Mouse (Mus musculus): ENCODE measurements around the gene Cdsn. TPM values are rescaled to one million over a fixed set of nuclear protein-coding genes. Genes with fewer than 3 reads are reported as not detected.
"Not testable (repeated sequence)": the region's sequence is repeated elsewhere in the genome, so short reads cannot be mapped to it uniquely, and the experiment has no call there.

Gene Cdsn
- polyA plus RNA-seq (2015; fragmentation: Nextera tagmentation; extraction: Ambion mirVana) = 0.06 and 0.11 TPM in 2 replicates

DNA sequence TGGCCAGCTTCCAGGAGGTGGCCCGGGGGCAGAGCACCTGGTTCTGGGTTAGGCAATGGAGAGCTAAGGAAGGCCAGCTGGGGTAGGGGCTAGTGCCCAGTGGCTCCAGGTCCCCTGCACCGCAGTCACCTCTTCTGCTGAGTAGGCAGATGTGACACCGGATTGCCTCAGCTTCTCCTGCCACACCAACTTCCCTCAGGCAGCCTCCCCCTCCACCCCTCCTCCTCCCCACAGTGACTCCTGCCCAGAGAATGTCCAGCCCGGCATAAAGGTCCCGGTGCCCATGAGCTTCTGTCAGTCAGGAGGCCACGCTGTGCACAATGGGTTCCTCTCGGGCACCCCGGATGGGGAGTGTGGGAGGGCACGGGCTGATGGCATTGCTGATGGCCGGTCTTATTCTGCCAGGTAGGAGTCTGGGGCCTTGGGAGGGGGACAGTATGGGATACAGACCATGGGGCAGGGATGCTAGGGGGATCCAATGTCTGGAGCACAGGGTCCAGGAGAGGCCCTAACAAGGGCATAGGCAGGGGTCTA is at the start of gene Cdsn:
Gene Cdsn, plus strand, starts transcription at position 248 of the 534 bp plus-strand sequence.
- no peak for ATAC-seq
- 77% methylated on average over 10 of the region's 10 CpGs for WGBS

DNA sequence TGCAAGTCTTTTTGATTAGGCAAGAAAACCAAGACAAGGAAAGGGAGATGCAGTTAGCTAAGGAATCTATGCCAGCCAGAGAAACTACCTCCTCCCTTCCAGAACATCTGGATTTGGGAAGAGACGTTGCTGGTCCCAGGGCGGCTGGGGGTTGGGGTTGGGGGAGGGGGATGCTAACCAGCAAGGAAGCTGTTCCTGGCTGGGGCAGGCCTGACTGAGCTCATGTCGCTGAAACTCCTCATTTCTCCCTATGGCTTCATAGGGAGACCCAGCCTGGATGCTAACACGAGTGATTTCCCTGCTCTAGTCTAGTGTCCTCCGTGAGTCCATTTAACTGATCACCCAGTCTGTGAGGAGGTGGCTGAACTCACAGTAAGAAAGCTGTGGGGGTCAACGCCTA is 49.7 kb upstream of the Cdsn start:
- Histone ChIP-seq H3K9me3 (no peaks in the 10 kb centered on the region), H3K36me3 (no peaks in the 10 kb centered on the region), H3K27ac (no peak overlapping the region), H3K4me1 (replicated peaks) (peaks cover 9% of the 10 kb centered on the region; the same call in 1 of the 2 replicates), H3K4me2 (replicated peaks) (no peak overlapping the region), H3K9ac (replicated peaks) (no peak overlapping the region), H3K27me3 (peaks cover 41% of the 10 kb centered on the region), H3K4me3 (replicated peaks) (no peak overlapping the region)
- ATAC-seq = no peak
- 3% methylated on average over 6 of the region's 6 CpGs for WGBS

More for the DNA sequence above, at the start of gene Cdsn:
- H3K27ac ChIP-seq = no peak within 1 kb of the TSS
- H3K27me3 ChIP-seq = no peaks in the 10 kb centered on the region
- no peak within 1 kb of the TSS for H3K4me2 ChIP-seq (replicated peaks)
- H3K4me1 ChIP-seq (replicated peaks) = no peaks in the 10 kb centered on the region
- H3K4me3 ChIP-seq (replicated peaks) = no peak within 1 kb of the TSS
- H3K9ac ChIP-seq (replicated peaks) = no peak within 1 kb of the TSS
- H3K36me3 ChIP-seq = no peaks in the 10 kb centered on the region
- no peaks in the 10 kb centered on the region for H3K9me3 ChIP-seq

DNA sequence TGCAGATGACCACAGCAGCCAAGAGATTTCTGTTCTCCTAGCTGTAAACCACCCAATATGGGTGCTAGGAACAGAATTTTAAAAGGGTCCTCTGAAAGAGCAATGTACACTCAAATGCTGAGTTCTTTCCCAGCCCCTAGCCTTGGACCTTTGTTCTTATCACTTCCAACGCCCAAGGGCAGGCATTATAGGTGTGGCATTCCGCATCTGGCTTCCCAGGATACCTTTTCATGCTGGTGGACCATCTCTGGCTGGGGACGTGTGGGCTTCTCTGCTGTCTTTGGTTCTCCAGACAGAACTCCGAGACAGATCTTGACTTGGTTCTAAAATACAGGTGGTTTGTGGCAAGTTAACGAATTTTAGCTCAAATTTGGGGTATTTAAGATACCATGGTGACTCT is 49.2 kb upstream of the Cdsn start:
- Histone ChIP-seq H3K4me2 (replicated peaks) (no peak overlapping the region), H3K9me3 (no peaks in the 10 kb centered on the region), H3K36me3 (no peaks in the 10 kb centered on the region), H3K27me3 (peaks cover 47% of the 10 kb centered on the region), H3K9ac (replicated peaks) (no peak overlapping the region), H3K27ac (no peak overlapping the region), H3K4me1 (replicated peaks) (peaks cover 11% of the 10 kb centered on the region; the same call in 1 of the 2 replicates), H3K4me3 (replicated peaks) (no peak overlapping the region)
- no peak for ATAC-seq
- 44% methylated on average over 5 of the region's 5 CpGs for WGBS

DNA sequence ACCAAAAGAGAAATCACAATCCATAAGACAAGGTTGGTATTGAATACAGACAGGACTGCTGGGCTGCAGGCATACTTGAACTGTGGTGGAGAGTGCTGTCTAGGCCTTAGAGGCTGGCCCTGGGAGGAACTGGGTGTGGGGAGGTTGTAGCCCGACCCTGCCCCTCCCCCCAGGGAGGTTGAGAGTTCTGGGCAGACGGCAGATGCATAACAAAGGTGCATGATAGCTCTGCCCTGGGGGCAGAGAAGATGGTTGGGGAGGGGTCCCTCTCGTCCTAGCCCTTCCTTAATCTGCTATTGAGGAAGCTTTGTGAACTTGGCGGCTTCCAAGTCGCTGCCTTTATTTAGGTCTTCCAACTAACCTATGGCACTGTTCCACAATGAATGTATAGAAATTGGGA is 48.1 kb upstream of the Cdsn start:
- Histone ChIP-seq H3K4me1 (replicated peaks) (peaks cover 11% of the 10 kb centered on the region; the same call in 1 of the 2 replicates), H3K9ac (replicated peaks) (no peak overlapping the region), H3K9me3 (no peaks in the 10 kb centered on the region), H3K36me3 (no peaks in the 10 kb centered on the region), H3K27me3 (peaks cover 55% of the 10 kb centered on the region), H3K4me2 (replicated peaks) (no peak overlapping the region), H3K4me3 (replicated peaks) (no peak overlapping the region), H3K27ac (no peak overlapping the region)
- WGBS = 11% methylated on average over 5 of the region's 5 CpGs
- ATAC-seq = no peak

DNA sequence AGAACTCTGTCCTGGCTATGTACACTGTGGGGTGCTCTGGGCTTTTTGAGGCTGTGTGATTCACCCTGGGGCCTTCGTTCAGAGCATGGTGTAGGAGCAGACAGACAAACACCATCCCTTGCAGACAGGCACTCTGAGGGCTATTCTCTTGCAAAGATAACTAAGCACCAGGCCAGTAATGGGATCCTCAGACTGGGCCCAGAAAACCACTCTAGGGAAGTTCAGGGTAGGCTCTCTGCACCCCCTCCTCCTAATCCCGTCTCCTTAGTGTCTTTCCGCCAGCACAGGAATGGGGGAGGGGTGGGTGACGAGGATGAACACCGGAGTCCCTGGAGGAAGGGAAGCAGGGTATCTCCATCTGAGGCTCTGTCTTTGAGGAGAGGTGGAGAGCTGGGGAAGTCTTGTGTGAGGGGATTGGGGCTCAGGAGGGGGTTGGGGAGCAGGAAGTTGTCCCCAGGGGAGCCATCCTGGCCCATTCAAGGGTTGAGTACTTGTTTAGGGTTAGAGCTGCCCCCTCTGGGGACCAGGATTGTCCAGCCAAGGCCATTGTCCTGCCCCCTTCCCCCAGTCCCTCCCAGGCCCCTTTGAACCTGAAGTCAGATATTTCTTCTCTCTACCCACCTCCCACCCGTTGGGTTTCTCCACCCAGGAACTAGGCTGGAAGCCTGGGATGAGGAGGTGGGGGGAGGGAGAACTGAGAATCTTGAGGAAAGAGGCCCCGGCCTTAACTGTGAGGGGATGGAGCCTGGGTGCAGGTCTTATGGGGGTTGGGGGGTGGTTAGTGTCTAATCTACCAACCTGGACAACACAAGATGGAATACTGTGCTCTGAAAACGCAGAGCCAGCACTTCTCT is 47.1 kb upstream of the Cdsn start:
- H3K4me1 ChIP-seq (replicated peaks) = peaks cover 14% of the 10 kb centered on the region; the same call in 1 of the 2 replicates
- no peaks in the 10 kb centered on the region for H3K36me3 ChIP-seq
- no peak for ATAC-seq
- no peak overlapping the region for H3K4me2 ChIP-seq (replicated peaks)
- H3K27me3 ChIP-seq = peaks cover 61% of the 10 kb centered on the region
- H3K9ac ChIP-seq (replicated peaks) = no peak overlapping the region
- no peaks in the 10 kb centered on the region for H3K9me3 ChIP-seq
- H3K27ac ChIP-seq = no peak overlapping the region
- WGBS = 5% methylated on average over 8 of the region's 8 CpGs
- no peak overlapping the region for H3K4me3 ChIP-seq (replicated peaks)

DNA sequence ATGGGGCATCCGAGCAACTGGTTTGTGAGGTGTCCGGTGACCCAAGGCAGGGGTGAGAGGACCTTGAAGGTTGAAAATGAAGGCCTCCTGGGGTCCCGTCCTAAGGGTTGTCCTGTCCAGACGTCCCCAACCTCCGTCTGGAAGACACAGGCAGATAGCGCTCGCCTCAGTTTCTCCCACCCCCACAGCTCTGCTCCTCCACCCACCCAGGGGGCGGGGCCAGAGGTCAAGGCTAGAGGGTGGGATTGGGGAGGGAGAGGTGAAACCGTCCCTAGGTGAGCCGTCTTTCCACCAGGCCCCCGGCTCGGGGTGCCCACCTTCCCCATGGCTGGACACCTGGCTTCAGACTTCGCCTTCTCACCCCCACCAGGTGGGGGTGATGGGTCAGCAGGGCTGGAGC is 46.2 kb upstream of the Cdsn start, which contains the start of gene Pou5f1:
Gene Pou5f1, plus strand, starts transcription at position 243 of the 400 bp plus-strand sequence.
- Histone ChIP-seq H3K36me3 (no peaks in the 10 kb centered on the region), H3K27me3 (peaks cover 61% of the 10 kb centered on the region), H3K4me2 (replicated peaks) (no peak within 1 kb of the TSS), H3K9ac (replicated peaks) (no peak within 1 kb of the TSS), H3K27ac (no peak within 1 kb of the TSS), H3K4me3 (replicated peaks) (no peak within 1 kb of the TSS), H3K9me3 (no peaks in the 10 kb centered on the region), H3K4me1 (replicated peaks) (peaks cover 14% of the 10 kb centered on the region; the same call in 1 of the 2 replicates)
- ATAC-seq = no peak
- WGBS = 25% methylated on average over 13 of the region's 13 CpGs

DNA sequence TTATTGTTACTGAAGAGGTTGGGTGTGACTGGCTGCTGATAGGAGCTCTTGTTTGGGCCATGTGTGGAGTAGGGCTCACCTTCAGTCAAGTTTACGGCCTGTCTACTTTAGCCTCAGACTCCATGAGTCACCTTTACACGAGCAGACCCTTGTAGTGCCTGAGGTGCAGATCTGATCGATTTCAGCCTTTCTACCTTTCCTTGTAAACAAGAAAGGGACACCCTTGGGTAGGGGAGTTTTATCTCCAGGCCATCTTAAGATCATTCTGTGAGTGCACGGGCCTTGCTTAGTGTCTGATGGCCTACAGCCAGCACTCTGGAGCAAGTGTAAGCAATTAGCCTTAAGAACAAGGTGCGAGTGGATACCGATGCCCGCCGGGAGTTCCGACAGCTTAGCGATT is 45.0 kb upstream of the Cdsn start:
- peaks cover 14% of the 10 kb centered on the region; the same call in 1 of the 2 replicates for H3K4me1 ChIP-seq (replicated peaks)
- no peaks in the 10 kb centered on the region for H3K36me3 ChIP-seq
- 10% methylated on average over 10 of the region's 10 CpGs for WGBS
- H3K27me3 ChIP-seq = peaks cover 61% of the 10 kb centered on the region
- no peak overlapping the region for H3K27ac ChIP-seq
- H3K9ac ChIP-seq (replicated peaks) = no peak overlapping the region
- no peak overlapping the region for H3K4me2 ChIP-seq (replicated peaks)
- ATAC-seq = no peak
- no peaks in the 10 kb centered on the region for H3K9me3 ChIP-seq
- H3K4me3 ChIP-seq (replicated peaks) = no peak overlapping the region

DNA sequence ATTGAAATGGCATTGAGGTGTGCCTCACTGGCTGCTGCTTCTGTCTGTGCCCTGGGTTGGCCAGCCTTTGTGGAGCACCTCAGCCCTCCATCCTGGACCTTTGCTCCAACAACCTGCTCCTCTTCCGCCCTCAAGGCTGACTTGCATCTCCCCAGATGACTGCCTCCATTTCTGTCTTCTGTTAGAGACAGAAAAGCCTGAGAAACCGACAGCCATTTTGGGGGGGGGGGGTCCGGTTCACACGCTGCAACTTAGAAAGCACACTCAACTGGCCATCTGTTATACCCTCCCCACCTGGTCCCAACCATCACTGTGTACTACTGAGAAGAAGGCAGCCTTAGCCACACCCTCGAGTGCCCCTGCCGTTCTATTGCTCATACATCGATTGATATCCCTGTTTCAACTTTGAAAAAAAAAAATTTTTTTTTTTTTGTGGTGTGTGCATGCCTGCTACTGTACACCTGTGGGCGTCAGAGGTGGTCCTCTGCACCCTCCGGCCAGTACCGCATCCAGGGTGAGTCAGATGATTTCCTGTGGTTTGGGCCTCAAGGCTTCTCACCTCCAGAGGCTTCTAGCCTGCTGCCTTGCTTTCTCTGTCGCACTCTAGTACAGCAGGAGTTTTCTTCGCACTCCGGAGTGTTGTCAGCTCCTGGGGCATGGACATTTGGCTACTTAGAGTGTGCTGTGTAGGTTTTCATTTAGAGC is 44.2 kb upstream of the Cdsn start:
- H3K27me3 ChIP-seq = peaks cover 59% of the 10 kb centered on the region
- no peak overlapping the region for H3K27ac ChIP-seq
- H3K4me1 ChIP-seq (replicated peaks) = 0 out of 2 replicates have a peak, but pooled peaks cover 14% of the 10 kb centered on the region
- H3K9ac ChIP-seq (replicated peaks) = no peak overlapping the region
- no peak overlapping the region for H3K4me3 ChIP-seq (replicated peaks)
- H3K9me3 ChIP-seq = no peaks in the 10 kb centered on the region
- H3K4me2 ChIP-seq (replicated peaks) = no peak overlapping the region
- no peak for ATAC-seq
- H3K36me3 ChIP-seq = no peaks in the 10 kb centered on the region
- WGBS = 25% methylated on average over 13 of the region's 13 CpGs

DNA sequence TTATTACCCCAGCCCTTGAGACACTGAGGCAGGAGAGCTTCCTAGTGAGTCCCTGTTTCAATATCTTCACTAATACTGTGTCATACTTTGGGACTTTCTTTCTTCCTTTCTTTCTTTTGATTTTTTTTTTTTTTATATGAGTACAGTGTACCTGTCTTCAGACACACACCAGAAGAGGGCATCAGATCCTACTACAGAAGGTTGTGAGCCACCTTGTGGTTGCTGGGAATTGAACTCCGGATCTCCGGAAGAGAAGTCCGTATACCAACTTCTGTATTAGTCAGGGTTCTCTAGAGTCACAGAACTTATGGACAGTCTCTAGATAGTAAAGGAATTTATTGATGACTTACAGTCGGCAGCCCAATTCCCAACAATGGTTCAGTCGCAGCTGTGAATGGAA is 43.6 kb upstream of the Cdsn start:
- WGBS = 46% methylated on average over 5 of the region's 5 CpGs
- not testable (repeated sequence) for H3K27ac ChIP-seq; H3K9me3 ChIP-seq; H3K36me3 ChIP-seq; H3K4me3 ChIP-seq (replicated peaks); ATAC-seq; H3K9ac ChIP-seq (replicated peaks); H3K4me2 ChIP-seq (replicated peaks)
- peaks cover 58% of the 10 kb centered on the region for H3K27me3 ChIP-seq
- 0 out of 2 replicates have a peak, but pooled peaks cover 14% of the 10 kb centered on the region for H3K4me1 ChIP-seq (replicated peaks)

DNA sequence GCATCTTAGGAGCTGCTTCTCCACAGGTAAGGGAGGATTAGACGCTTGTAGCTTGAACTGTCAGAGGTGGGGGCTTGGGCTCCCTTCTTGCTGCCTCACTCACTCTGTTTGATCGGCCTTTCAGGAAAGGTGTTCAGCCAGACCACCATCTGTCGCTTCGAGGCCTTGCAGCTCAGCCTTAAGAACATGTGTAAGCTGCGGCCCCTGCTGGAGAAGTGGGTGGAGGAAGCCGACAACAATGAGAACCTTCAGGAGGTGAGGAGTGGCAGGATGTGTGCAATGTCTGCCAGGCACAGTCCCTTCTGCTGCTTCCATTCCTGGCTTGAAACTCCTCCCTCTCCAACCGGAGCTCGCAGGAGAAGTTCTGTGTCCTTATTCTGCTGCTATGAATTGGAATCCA is 42.6 kb upstream of the Cdsn start:
- Histone ChIP-seq H3K27me3 (peaks cover 49% of the 10 kb centered on the region), H3K4me1 (replicated peaks) (peaks cover 18% of the 10 kb centered on the region; the same call in 1 of the 2 replicates), H3K9ac (replicated peaks) (no peak overlapping the region), H3K9me3 (no peaks in the 10 kb centered on the region), H3K4me2 (replicated peaks) (no peak overlapping the region), H3K4me3 (replicated peaks) (no peak overlapping the region), H3K36me3 (no peaks in the 10 kb centered on the region), H3K27ac (no peak overlapping the region)
- no peak for ATAC-seq
- 31% methylated on average over 8 of the region's 8 CpGs for WGBS

DNA sequence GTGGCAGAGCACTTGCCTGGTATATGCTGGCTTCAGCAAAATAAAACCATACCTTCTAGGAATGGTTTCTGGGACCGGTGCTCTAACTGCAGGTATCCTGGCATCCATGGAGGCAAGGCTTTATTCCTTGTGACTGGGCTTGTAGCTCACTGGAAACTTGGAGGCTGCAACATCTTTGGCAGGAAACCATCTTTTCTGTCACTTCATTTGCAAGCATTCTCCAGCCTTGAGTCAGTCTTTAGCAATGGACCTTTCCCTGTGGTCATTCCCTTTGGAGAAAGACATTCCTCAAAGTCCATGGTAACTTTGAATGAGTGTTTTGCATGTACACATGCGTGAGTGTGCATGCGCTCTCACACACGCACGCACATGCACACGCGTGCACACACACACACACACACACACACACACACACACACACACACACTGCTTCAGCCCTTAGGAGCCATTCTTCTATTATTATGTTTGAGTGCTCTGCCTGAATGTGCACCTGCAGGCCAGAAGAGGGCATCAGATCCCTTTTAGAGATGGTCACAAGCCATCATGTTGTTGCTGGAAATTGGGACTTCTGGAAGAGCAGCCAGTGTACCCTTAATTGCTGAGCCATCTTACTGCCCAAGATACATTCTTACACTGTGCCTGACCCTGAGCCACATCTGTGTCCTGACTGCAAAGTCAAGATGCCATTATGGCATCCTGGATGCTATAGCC is 38.9 kb upstream of the Cdsn start:
- WGBS = 93% methylated on average over 7 of the region's 7 CpGs
- H3K27me3 ChIP-seq = peaks cover 22% of the 10 kb centered on the region
- no peak overlapping the region for H3K9ac ChIP-seq (replicated peaks)
- no peak for ATAC-seq
- no peak overlapping the region for H3K4me3 ChIP-seq (replicated peaks)
- H3K4me1 ChIP-seq (replicated peaks) = peaks cover 37% of the 10 kb centered on the region
- H3K36me3 ChIP-seq = no peaks in the 10 kb centered on the region
- no peak overlapping the region for H3K27ac ChIP-seq
- no peaks in the 10 kb centered on the region for H3K9me3 ChIP-seq
- no peak overlapping the region for H3K4me2 ChIP-seq (replicated peaks)

All from midbrain, embryonic 13.5 days (tissue).